Mouse (Mus musculus) neural tube, embryonic 11.5 days (tissue): Measurements from ENCODE around the gene 1700025G04Rik. TPM values are rescaled to one million over a fixed set of nuclear protein-coding genes. Genes with fewer than 3 reads are reported as not detected.

Experiments used
- ATAC-seq: fragments of 200-750 bp; cut with Nextera tagmentation; 2 replicates; pipeline ENCODE4 v1.8.0; 2017; ENCODE audit warnings: moderate number of reproducible peaks, mild to moderate bottlenecking, moderate TSS enrichment, moderate library complexity; ENCODE audit not compliant: insufficient read depth, low FRiP score, low TSS enrichment
- DNase-seq: peaks from one replicate; pipeline ENCODE4 v3.0.0-alpha.2; 2015; ENCODE audit warnings: low spot score
- H3K27ac ChIP-seq: fragments of 300-500 bp; sonication (generic); 2 replicates; pipeline ENCODE4 v1.5.1; 2014; ENCODE audit warnings: low read depth, mild to moderate bottlenecking, low read length
- H3K27me3 ChIP-seq: fragments of 300-500 bp; sonication (generic); 2 replicates; pipeline ENCODE4 v1.6.1; 2014; ENCODE audit warnings: mild to moderate bottlenecking, low read length, mixed read lengths; ENCODE audit not compliant: control insufficient read depth, insufficient read depth
- H3K36me3 ChIP-seq: fragments of 300-500 bp; sonication (generic); 2 replicates; pipeline ENCODE4 v1.6.1; 2014; ENCODE audit warnings: mild to moderate bottlenecking, low read length, moderate library complexity, mixed read lengths; ENCODE audit not compliant: control insufficient read depth, insufficient read depth
- H3K4me1 ChIP-seq: fragments of 300-500 bp; sonication (generic); 2 replicates; pipeline ENCODE4 v1.6.1; 2014; ENCODE audit warnings: low read length, mixed read lengths; ENCODE audit not compliant: control insufficient read depth, insufficient read depth
- H3K4me2 ChIP-seq: fragments of 300-500 bp; sonication (generic); 2 replicates; pipeline ENCODE4 v1.6.1; 2014; ENCODE audit warnings: low read depth, mild to moderate bottlenecking, moderate library complexity
- H3K4me3 ChIP-seq: fragments of 300-500 bp; sonication (generic); 2 replicates; pipeline ENCODE4 v1.5.1; 2014; ENCODE audit warnings: low read depth, low read length
- H3K9ac ChIP-seq: fragments of 300-500 bp; sonication (generic); 2 replicates; pipeline ENCODE4 v1.6.1; 2014; ENCODE audit warnings: mild to moderate bottlenecking, low read length
- H3K9me3 ChIP-seq: fragments of 300-500 bp; sonication (generic); 2 replicates; pipeline ENCODE4 v1.6.1; 2016; ENCODE audit warnings: low read length; ENCODE audit not compliant: control insufficient read depth
- WGBS: fragments of 180-500 bp; shearing (Covaris S2); extraction: QIAGEN DNeasy Blood & Tissue Kit; methylation state at CpG from one replicate; pipeline ENCODE4 v1.1.7; 2014; 5-methylcytosine and 5-hydroxymethylcytosine counted together
- polyA plus RNA-seq: library from polyadenylated mRNA; unstranded; fragments of >200 nt; fragmentation: Nextera tagmentation; extraction: Ambion mirVana; gene quantifications from 2 replicates; pipeline ENCODE4 v1.2.1, GENCODE M21; 2014

1700025G04Rik gene
- polyA plus RNA-seq, 1 experiment from 2014 or later, result 40.7 TPM

GRCm38 (mm10) chr1:152081121-152081520, 8.8 kb downstream of the 1700025G04Rik start:
- Histone ChIP-seq H3K27me3 (no peaks in the 10 kb centered on the region), H3K9ac (no peak overlapping the region), H3K27ac (no peak overlapping the region), H3K36me3 (no peaks in the 10 kb centered on the region), H3K4me3 (no peak overlapping the region), H3K4me1 (peaks cover 18% of the 10 kb centered on the region), H3K4me2 (no peak overlapping the region), H3K9me3 (no peaks in the 10 kb centered on the region)
- ATAC-seq, result no peak
- WGBS, result 92% methylated on average over 7 of the region's 7 CpGs
- DNase-seq, result no peak

DNA sequence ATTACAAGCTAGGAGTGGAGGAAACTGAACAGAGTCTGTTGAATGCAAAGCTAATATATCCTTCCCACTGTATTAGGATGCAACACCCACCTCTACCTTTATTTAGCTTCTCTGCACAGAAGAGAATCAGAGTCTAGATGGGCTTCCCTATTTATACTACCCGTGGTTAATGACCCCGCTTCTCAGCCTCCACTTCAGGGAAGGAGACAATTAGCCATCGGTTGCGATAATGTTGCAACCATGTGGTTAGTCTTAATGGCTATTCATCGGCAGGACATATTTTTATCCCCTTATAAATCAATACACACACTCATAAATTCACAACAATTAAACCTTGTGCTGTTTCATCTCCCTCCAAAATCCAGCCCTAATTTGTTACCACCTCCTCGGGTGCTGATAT, 9.7 kb downstream of the 1700025G04Rik start:
- no peak overlapping the region for H3K4me2 ChIP-seq
- DNase-seq (no peak), ATAC-seq (no peak)
- no peak overlapping the region for H3K27ac ChIP-seq
- H3K4me1 ChIP-seq, result peaks cover 15% of the 10 kb centered on the region
- H3K9me3 ChIP-seq, result no peaks in the 10 kb centered on the region
- H3K27me3 ChIP-seq, result no peaks in the 10 kb centered on the region
- WGBS, result 77% methylated on average over 6 of the region's 6 CpGs
- H3K4me3 ChIP-seq, result no peak overlapping the region
- no peaks in the 10 kb centered on the region for H3K36me3 ChIP-seq
- no peak overlapping the region for H3K9ac ChIP-seq

GRCm38 (mm10) chr1:152077171-152077715, 12.7 kb downstream of the 1700025G04Rik start:
- Histone ChIP-seq H3K27me3 (no peaks in the 10 kb centered on the region), H3K4me2 (no peak overlapping the region; the same call in 1 of the 2 replicates), H3K9me3 (no peaks in the 10 kb centered on the region), H3K4me1 (0 out of 2 replicates have a peak, but pooled peaks cover 5% of the 10 kb centered on the region), H3K9ac (no peak overlapping the region), H3K27ac (peak overlapping the region; percentile 53; the same call in 1 of the 2 replicates), H3K36me3 (no peaks in the 10 kb centered on the region), H3K4me3 (no peak overlapping the region)
- 59% methylated on average over 11 of the region's 11 CpGs for WGBS
- peak; percentile 62; the same call in 1 of the 2 replicates for ATAC-seq
- DNase-seq, result peak; percentile 60

DNA sequence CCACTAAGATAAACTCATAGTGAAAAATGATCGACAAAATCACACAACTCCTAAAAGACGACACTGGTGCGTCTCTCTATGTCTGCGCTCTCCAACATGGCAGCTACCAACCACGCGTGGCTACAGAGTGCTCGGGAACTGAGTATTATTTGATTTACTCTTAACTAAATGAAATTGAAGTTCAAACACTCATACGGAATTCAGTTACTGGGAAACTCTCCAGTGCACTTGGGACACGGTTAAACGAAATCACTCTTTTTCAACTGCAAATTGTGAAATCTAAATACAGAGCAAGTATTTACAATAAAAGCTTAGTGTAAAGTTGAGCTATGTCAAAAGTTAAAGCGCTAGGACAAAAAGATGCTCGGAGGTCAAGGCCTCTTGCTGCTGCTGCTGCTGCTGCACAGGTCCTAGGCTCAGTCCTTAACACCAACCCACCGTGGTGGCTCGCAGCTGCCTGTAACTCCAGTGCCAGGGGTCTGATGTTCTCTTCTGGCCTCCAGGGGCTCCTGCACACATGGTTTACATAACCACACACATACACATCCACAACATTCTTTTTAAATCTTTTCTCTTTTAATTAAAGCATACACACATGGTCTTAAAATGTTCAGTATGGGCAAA, 13.6 kb downstream of the 1700025G04Rik start:
- H3K4me2 ChIP-seq, result no peak overlapping the region
- 86% methylated on average over 14 of the region's 14 CpGs for WGBS
- DNase-seq, result no peak
- no peak overlapping the region for H3K4me3 ChIP-seq
- H3K27me3 ChIP-seq, result no peaks in the 10 kb centered on the region
- no peaks in the 10 kb centered on the region for H3K9me3 ChIP-seq
- H3K4me1 ChIP-seq, result 0 out of 2 replicates have a peak, but pooled peaks cover 5% of the 10 kb centered on the region
- H3K36me3 ChIP-seq, result no peaks in the 10 kb centered on the region
- no peak for ATAC-seq
- no peak overlapping the region for H3K27ac ChIP-seq
- H3K9ac ChIP-seq, result no peak overlapping the region

- ATAC-seq, result no peak
- 82% methylated on average over 6 of the region's 6 CpGs for WGBS
These were observed 14.2 kb downstream of the 1700025G04Rik start for GRCm38 (mm10) chr1:152075725-152076124.

DNA sequence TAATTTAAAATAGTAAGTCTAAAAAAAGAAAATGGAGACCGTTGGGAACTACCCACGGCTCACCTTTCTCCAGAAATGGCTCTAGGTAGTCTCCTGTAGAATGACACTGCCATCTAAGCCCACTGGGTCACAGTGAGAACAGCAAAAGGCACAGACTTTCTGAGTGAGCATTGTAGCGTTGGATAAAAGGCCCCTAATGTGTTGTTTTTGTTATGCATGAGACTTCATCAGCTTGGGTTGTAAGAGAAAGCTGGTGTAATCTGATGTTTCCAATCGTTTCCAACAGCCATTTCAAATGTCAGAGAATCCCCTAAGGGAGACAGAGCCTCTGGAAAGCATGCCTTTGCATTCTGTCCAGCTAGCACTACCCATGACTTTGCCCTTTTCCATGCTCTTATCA, 19.5 kb downstream of the 1700025G04Rik start:
- H3K27ac ChIP-seq, result no peak overlapping the region
- DNase-seq (no peak), ATAC-seq (no peak)
- no peak overlapping the region for H3K9ac ChIP-seq
- H3K9me3 ChIP-seq, result no peaks in the 10 kb centered on the region
- no peaks in the 10 kb centered on the region for H3K36me3 ChIP-seq
- H3K4me3 ChIP-seq, result no peak overlapping the region
- H3K27me3 ChIP-seq, result no peaks in the 10 kb centered on the region
- no peak overlapping the region for H3K4me2 ChIP-seq
- WGBS, result 63% methylated on average over 4 of the region's 4 CpGs
- peaks cover 3% of the 10 kb centered on the region; the same call in 1 of the 2 replicates for H3K4me1 ChIP-seq

More at GRCm38 (mm10) chr1:152075725-152076124, 14.2 kb downstream of the 1700025G04Rik start:
- H3K27me3 ChIP-seq, result no peaks in the 10 kb centered on the region
- no peak for DNase-seq
- peaks cover 5% of the 10 kb centered on the region; the same call in 1 of the 2 replicates for H3K4me1 ChIP-seq
- no peak overlapping the region for H3K4me2 ChIP-seq
- H3K4me3 ChIP-seq, result no peak overlapping the region
- no peak overlapping the region for H3K9ac ChIP-seq
- H3K36me3 ChIP-seq, result no peaks in the 10 kb centered on the region
- no peaks in the 10 kb centered on the region for H3K9me3 ChIP-seq
- no peak overlapping the region for H3K27ac ChIP-seq

DNA sequence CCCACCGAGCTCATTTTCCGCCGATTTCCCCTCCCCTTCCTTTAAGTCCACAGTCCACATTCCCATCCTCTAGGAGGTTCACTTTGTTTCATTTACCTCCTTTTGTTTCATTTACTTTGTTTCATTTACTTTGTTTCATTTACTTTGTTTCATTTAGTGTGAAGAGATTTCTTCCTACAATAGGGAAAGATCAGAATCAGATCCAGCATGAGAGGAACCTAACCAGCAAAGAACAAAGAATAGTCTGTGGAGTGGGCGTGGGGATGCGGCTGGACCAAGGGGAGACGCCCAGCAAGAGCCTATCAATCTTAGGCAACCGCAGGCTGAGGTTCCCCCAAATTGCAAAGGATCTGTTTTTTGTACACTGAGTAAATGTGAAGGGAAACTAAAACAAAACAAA, 20.2 kb downstream of the 1700025G04Rik start:
- Histone ChIP-seq H3K9me3 (no peaks in the 10 kb centered on the region), H3K4me1 (peaks cover 3% of the 10 kb centered on the region; the same call in 1 of the 2 replicates), H3K27me3 (no peaks in the 10 kb centered on the region), H3K4me2 (no peak overlapping the region), H3K9ac (no peak overlapping the region), H3K27ac (no peak overlapping the region), H3K36me3 (no peaks in the 10 kb centered on the region), H3K4me3 (no peak overlapping the region)
- ATAC-seq (no peak), DNase-seq (no peak)
- 49% methylated on average over 7 of the region's 7 CpGs for WGBS

DNA sequence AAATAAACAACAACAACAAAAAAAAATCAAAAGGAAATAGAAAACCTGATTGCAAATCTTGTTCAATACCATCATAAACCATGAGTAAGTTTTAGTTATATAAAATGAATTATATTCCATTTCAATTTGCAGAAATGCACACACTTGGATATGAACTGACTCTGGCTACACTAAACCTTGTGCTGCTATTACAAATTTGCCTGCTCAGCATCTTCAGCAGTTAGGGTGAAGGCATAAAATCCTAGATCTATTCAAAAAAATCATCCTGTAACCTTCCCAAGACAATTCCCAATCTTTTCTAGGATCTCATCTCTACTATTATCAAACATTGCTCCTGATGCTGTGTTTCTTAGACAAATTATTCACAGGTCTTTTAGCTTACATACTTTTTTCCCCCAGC, 22.0 kb downstream of the 1700025G04Rik start:
- no peaks in the 10 kb centered on the region for H3K9me3 ChIP-seq
- H3K27ac ChIP-seq, result no peak overlapping the region
- H3K36me3 ChIP-seq, result no peaks in the 10 kb centered on the region
- peaks cover 3% of the 10 kb centered on the region; the same call in 1 of the 2 replicates for H3K4me1 ChIP-seq
- H3K27me3 ChIP-seq, result no peaks in the 10 kb centered on the region
- ATAC-seq, result no peak
- H3K4me3 ChIP-seq, result no peak overlapping the region
- H3K9ac ChIP-seq, result no peak overlapping the region
- DNase-seq, result no peak
- H3K4me2 ChIP-seq, result no peak overlapping the region

- H3K4me1 ChIP-seq, result peaks cover 3% of the 10 kb centered on the region; the same call in 1 of the 2 replicates
- H3K27me3 ChIP-seq, result no peaks in the 10 kb centered on the region
- no peaks in the 10 kb centered on the region for H3K36me3 ChIP-seq
- H3K27ac ChIP-seq, result no peak overlapping the region
- WGBS, result 95% methylated on average over 7 of the region's 7 CpGs
- H3K9me3 ChIP-seq, result no peaks in the 10 kb centered on the region
- DNase-seq (no peak), ATAC-seq (no peak)
- H3K9ac ChIP-seq, result no peak overlapping the region
- no peak overlapping the region for H3K4me2 ChIP-seq
- H3K4me3 ChIP-seq, result no peak overlapping the region
These were observed 24.4 kb downstream of the 1700025G04Rik start for GRCm38 (mm10) chr1:152065527-152065926.
